Mouse (Mus musculus): ENCODE results near the gene Gm7544. TPM values are rescaled to one million over a fixed set of nuclear protein-coding genes. Genes with fewer than 3 reads are reported as not detected.
"Not testable (repeated sequence)": the region's sequence is repeated elsewhere in the genome, so short reads cannot be mapped to it uniquely, and the experiment has no call there.

The Gm7544 gene
- polyA plus RNA-seq, 1 experiment from 2014 or later: not detected

GRCm38 (mm10) chr1:82924650-82925049 is 31.2 kb downstream of the Gm7544 start, which contains the start of gene A030014E15Rik:
Gene A030014E15Rik, plus strand, starts transcription at chr1:82924917.
- Histone ChIP-seq H3K9me3 (ENCODE audit: low read length) (no peaks in the 10 kb centered on the region), H3K27ac (ENCODE audit: low read length) (no peak within 1 kb of the TSS), H3K4me1 (ENCODE audit: insufficient read depth, low read depth, low read length) (no peaks in the 10 kb centered on the region), H3K9ac (replicated peaks; ENCODE audit: low read depth) (no peak within 1 kb of the TSS), H3K4me3 (ENCODE audit: low read depth, low read length) (no peak within 1 kb of the TSS), H3K27me3 (replicated peaks; ENCODE audit: insufficient read depth, low read length) (no peaks in the 10 kb centered on the region), H3K36me3 (ENCODE audit: insufficient read depth, low read length) (no peaks in the 10 kb centered on the region), H3K4me2 (replicated peaks; ENCODE audit: low read depth, low read length) (no peak within 1 kb of the TSS)
- WGBS: 61% methylated on average over 6 of the region's 6 CpGs
- peak; percentile 50; the same call in 1 of the 2 replicates for ATAC-seq
- peak; percentile 14 for DNase-seq (ENCODE audit: low spot score)
- no peak for TF ChIP-seq EP300 (IDR thresholded peaks at IDR 0.05)
- TF ChIP-seq CTCF (IDR thresholded peaks at IDR 0.05): no peak; the same call in 1 of the 2 replicates

DNA sequence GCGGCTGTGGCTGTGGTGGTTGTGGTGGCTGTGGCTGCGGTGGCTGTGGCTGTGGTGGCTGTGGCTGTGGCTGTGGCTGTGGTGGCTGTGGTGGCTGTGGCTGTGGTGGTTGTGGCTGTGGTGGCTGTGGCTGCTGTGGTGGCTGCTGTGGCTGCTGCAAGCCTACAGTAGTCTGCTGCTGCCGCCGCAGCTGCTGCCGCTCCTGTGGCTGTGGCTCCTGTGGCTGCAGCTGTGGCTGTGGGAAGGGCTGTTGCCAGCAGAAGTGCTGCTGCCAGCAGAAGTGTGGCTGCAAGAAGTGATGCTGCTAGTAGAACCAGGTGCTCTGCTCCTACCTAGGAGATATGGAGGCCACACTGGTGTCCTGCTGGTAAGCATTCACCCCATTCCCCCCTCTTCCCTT is 42.4 kb downstream of the Gm7544 start:
- H3K9me3 ChIP-seq (ENCODE audit: low read length); H3K27ac ChIP-seq (ENCODE audit: low read length); H3K9ac ChIP-seq (replicated peaks; ENCODE audit: low read depth); H3K4me3 ChIP-seq (ENCODE audit: low read depth, low read length); H3K27me3 ChIP-seq (replicated peaks; ENCODE audit: insufficient read depth, low read length); DNase-seq (ENCODE audit: low spot score); ATAC-seq; H3K36me3 ChIP-seq (ENCODE audit: insufficient read depth, low read length); H3K4me1 ChIP-seq (ENCODE audit: insufficient read depth, low read depth, low read length); H3K4me2 ChIP-seq (replicated peaks; ENCODE audit: low read depth, low read length): not testable (repeated sequence)
- WGBS: 96% methylated on average over 5 of the region's 5 CpGs

DNA sequence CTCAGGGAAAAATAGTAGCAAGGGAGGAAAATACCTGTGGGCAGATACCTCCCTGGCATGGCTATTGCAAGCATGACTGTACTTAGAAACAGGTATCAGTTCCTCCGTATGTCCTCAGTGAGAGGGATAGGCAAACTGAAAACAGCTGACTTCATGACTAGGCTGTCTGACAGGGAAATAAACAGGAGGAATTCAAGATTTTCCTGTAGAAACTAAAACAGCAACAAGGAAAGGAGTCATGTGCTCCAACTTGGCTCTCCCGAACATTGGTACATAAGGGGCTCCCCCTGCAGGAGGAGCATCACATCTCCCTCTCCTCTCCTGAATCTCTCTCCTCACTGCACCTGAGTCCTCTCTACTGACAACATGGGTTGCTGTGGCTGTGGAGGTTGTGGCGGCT is 42.8 kb downstream of the Gm7544 start, which contains the start of gene A030005L19Rik:
A030005L19Rik (plus strand) TSS at position 301 of the 400 bp plus-strand sequence.
- ATAC-seq (no peak), DNase-seq (ENCODE audit: low spot score) (no peak)
- no peaks in the 10 kb centered on the region for H3K9me3 ChIP-seq (ENCODE audit: low read length)
- no peaks in the 10 kb centered on the region for H3K4me1 ChIP-seq (ENCODE audit: insufficient read depth, low read depth, low read length)
- no peak within 1 kb of the TSS for H3K9ac ChIP-seq (replicated peaks; ENCODE audit: low read depth)
- no peak within 1 kb of the TSS for H3K4me2 ChIP-seq (replicated peaks; ENCODE audit: low read depth, low read length)
- no peak within 1 kb of the TSS for H3K27ac ChIP-seq (ENCODE audit: low read length)
- no peak for TF ChIP-seq EP300 (IDR thresholded peaks at IDR 0.05)
- peak; percentile 45 for TF ChIP-seq CTCF (IDR thresholded peaks at IDR 0.05)
- no peaks in the 10 kb centered on the region for H3K36me3 ChIP-seq (ENCODE audit: insufficient read depth, low read length)
- no peak within 1 kb of the TSS for H3K4me3 ChIP-seq (ENCODE audit: low read depth, low read length)
- no peaks in the 10 kb centered on the region for H3K27me3 ChIP-seq (replicated peaks; ENCODE audit: insufficient read depth, low read length)
- WGBS: 81% methylated on average over 3 of the region's 3 CpGs

DNA sequence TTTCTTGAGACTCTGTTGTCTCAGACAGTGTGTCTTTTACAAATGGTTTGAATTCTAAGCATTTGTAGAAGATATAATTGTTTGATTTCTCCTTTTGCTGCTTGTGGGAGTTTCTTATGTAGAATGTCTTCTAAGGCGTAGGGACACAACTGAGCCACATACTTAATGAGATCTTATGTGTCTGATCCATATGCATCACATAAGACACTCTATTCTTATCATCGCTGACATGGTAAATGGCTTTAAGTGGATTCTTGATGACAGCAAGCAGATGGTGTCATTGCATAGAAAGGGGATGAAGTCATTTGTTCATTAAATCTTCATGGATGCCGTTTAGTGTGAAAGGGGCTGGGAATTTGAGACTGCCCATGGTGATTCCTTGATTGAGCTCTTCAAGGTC is 49.9 kb downstream of the Gm7544 start:
- 0 out of 2 replicates have a peak, but pooled peaks cover 6% of the 10 kb centered on the region for H3K36me3 ChIP-seq (ENCODE audit: insufficient read depth, low read length)
- H3K9me3 ChIP-seq (ENCODE audit: low read length): no peaks in the 10 kb centered on the region
- H3K27ac ChIP-seq (ENCODE audit: low read length): no peak overlapping the region
- no peak overlapping the region for H3K4me2 ChIP-seq (replicated peaks; ENCODE audit: low read depth, low read length)
- no peak for TF ChIP-seq CTCF (IDR thresholded peaks at IDR 0.05)
- H3K4me3 ChIP-seq (ENCODE audit: low read depth, low read length): no peak overlapping the region
- ATAC-seq (no peak), DNase-seq (ENCODE audit: low spot score) (no peak)
- no peaks in the 10 kb centered on the region for H3K27me3 ChIP-seq (replicated peaks; ENCODE audit: insufficient read depth, low read length)
- no peak overlapping the region for H3K9ac ChIP-seq (replicated peaks; ENCODE audit: low read depth)
- no peaks in the 10 kb centered on the region for H3K4me1 ChIP-seq (ENCODE audit: insufficient read depth, low read depth, low read length)
- 76% methylated on average over 3 of the region's 3 CpGs for WGBS

Other genes starting within 250 kb of the Gm7544 start
- gene Mff, start 231.1 kb downstream of the Gm7544 start, polyA plus RNA-seq (2015; fragmentation: Nextera tagmentation; extraction: Ambion mirVana): 170 and 180 TPM in 2 replicates
- 0.07 TPM in 1 of 2 replicates, not detected in the other for gene Tm4sf20, start 187.6 kb downstream of the Gm7544 start, polyA plus RNA-seq (2015; fragmentation: Nextera tagmentation; extraction: Ambion mirVana)
- gene Gm47791, start 184.8 kb downstream of the Gm7544 start, polyA plus RNA-seq (2015; fragmentation: Nextera tagmentation; extraction: Ambion mirVana): not detected in 2 replicates
- 28.3 and 34.8 TPM in 2 replicates for gene Agfg1, start 116.5 kb downstream of the Gm7544 start, polyA plus RNA-seq (2015; fragmentation: Nextera tagmentation; extraction: Ambion mirVana)
- gene A030005L19Rik, start 42.7 kb downstream of the Gm7544 start, polyA plus RNA-seq (2015; fragmentation: Nextera tagmentation; extraction: Ambion mirVana): not detected in 2 replicates
- not detected in 2 replicates for gene A030014E15Rik, start 31.1 kb downstream of the Gm7544 start, polyA plus RNA-seq (2015; fragmentation: Nextera tagmentation; extraction: Ambion mirVana)
- gene Gm6217, start 24.6 kb downstream of the Gm7544 start, polyA plus RNA-seq (2015; fragmentation: Nextera tagmentation; extraction: Ambion mirVana): not detected in 2 replicates
- not detected in 2 replicates for gene A030003K21Rik, start 12.6 kb downstream of the Gm7544 start, polyA plus RNA-seq (2015; fragmentation: Nextera tagmentation; extraction: Ambion mirVana)
- not detected in 2 replicates for gene Gm47955, start 4.3 kb upstream of the Gm7544 start, polyA plus RNA-seq (2015; fragmentation: Nextera tagmentation; extraction: Ambion mirVana)
- not detected in 2 replicates for gene Gm47959, start 44.5 kb upstream of the Gm7544 start, polyA plus RNA-seq (2015; fragmentation: Nextera tagmentation; extraction: Ambion mirVana)
- 2.1 and 2.5 TPM in 2 replicates for gene Slc19a3, start 82.4 kb upstream of the Gm7544 start, polyA plus RNA-seq (2015; fragmentation: Nextera tagmentation; extraction: Ambion mirVana)
- not detected in 2 replicates for gene Krtap28-10, start 86.5 kb upstream of the Gm7544 start, polyA plus RNA-seq (2015; fragmentation: Nextera tagmentation; extraction: Ambion mirVana)
- gene Gm47969, start 88.9 kb upstream of the Gm7544 start, polyA plus RNA-seq (2015; fragmentation: Nextera tagmentation; extraction: Ambion mirVana): 0.45 and 1.0 TPM in 2 replicates
- gene A030005K14Rik, start 103.4 kb upstream of the Gm7544 start, polyA plus RNA-seq (2015; fragmentation: Nextera tagmentation; extraction: Ambion mirVana): not detected in 2 replicates
- gene Krtap28-13, start 104.9 kb upstream of the Gm7544 start, polyA plus RNA-seq (2015; fragmentation: Nextera tagmentation; extraction: Ambion mirVana): 0.16 TPM in 1 of 2 replicates, not detected in the other
- 0.37 and 41.3 TPM in 2 replicates for gene Ccl20, start 160.8 kb upstream of the Gm7544 start, polyA plus RNA-seq (2015; fragmentation: Nextera tagmentation; extraction: Ambion mirVana)
- gene Daw1, start 203.7 kb upstream of the Gm7544 start, polyA plus RNA-seq (2015; fragmentation: Nextera tagmentation; extraction: Ambion mirVana): 1.1 and 2.3 TPM in 2 replicates